Mouse (Mus musculus): ENCODE data around the gene Grb7. TPM values are rescaled to one million over a fixed set of nuclear protein-coding genes. Genes with fewer than 3 reads are reported as not detected.

Gene Grb7
- total RNA-seq, 2 experiments from 2014 or later: 2.0 to 2.5 TPM

GRCm38 (mm10) chr11:98459071-98459741 is 13.0 kb downstream of the Grb7 start:
- Histone ChIP-seq H3K4me3 (no peak overlapping the region), H3K27ac (no peak overlapping the region)
- intact Hi-C loops (cut with DNase I): loop anchor here (5.0 kb wide), 1 partner anchor 212 kb away; no protein-coding TSS in a partner anchor
- no peak for TF ChIP-seq CTCF (IDR thresholded peaks at IDR 0.05)
- no peak for DNase-seq (ENCODE audit: extremely low spot score in 1 of 2, low spot score in 2 of 2)

GRCm38 (mm10) chr11:98459860-98460259 is 13.7 kb downstream of the Grb7 start:
- no peak for TF ChIP-seq CTCF (IDR thresholded peaks at IDR 0.05)
- Histone ChIP-seq H3K27ac (no peak overlapping the region), H3K4me3 (no peak overlapping the region)
- intact Hi-C loops (cut with DNase I): loop anchor here (5.0 kb wide), 1 partner anchor 213 kb away; no protein-coding TSS in a partner anchor
- DNase-seq (ENCODE audit: extremely low spot score in 1 of 2, low spot score in 2 of 2): no peak

- intact Hi-C loops (cut with DNase I): no loop called here
- DNase-seq (ENCODE audit: extremely low spot score in 1 of 2, low spot score in 2 of 2): no peak
- no peak for TF ChIP-seq CTCF (IDR thresholded peaks at IDR 0.05)
Measured at GRCm38 (mm10) chr11:98461109-98461720, 15.0 kb downstream of the Grb7 start.

GRCm38 (mm10) chr11:98462255-98462654 is 16.1 kb downstream of the Grb7 start:
- DNase-seq (ENCODE audit: extremely low spot score in 1 of 2, low spot score in 2 of 2): no peak
- no peak for TF ChIP-seq CTCF (IDR thresholded peaks at IDR 0.05)
- no peak overlapping the region for H3K4me3 ChIP-seq
- H3K27ac ChIP-seq: no peak overlapping the region
- intact Hi-C loops (cut with DNase I): no loop called here

More at GRCm38 (mm10) chr11:98461109-98461720, 15.0 kb downstream of the Grb7 start:
- no peak overlapping the region for H3K4me3 ChIP-seq
- H3K27ac ChIP-seq: no peak overlapping the region

GRCm38 (mm10) chr11:98463911-98464310 is 17.7 kb downstream of the Grb7 start:
- no peak for TF ChIP-seq CTCF (IDR thresholded peaks at IDR 0.05)
- no peak for DNase-seq (ENCODE audit: extremely low spot score in 1 of 2, low spot score in 2 of 2)
- no peak overlapping the region for H3K4me3 ChIP-seq
- no peak overlapping the region for H3K27ac ChIP-seq
- intact Hi-C loops (cut with DNase I): no loop called here

- TF ChIP-seq CTCF (IDR thresholded peaks at IDR 0.05): no peak
- H3K4me3 ChIP-seq: no peak overlapping the region
- no peak overlapping the region for H3K27ac ChIP-seq
- intact Hi-C loops (cut with DNase I): no loop called here
- DNase-seq (ENCODE audit: extremely low spot score in 1 of 2, low spot score in 2 of 2): no peak
Measured at GRCm38 (mm10) chr11:98464516-98464915, 18.3 kb downstream of the Grb7 start.

GRCm38 (mm10) chr11:98469761-98470714 is 23.8 kb downstream of the Grb7 start:
- no peak for TF ChIP-seq CTCF (IDR thresholded peaks at IDR 0.05)
- intact Hi-C loops (cut with DNase I): no loop called here
- Histone ChIP-seq H3K27ac (no peak overlapping the region), H3K4me3 (no peak overlapping the region)
- DNase-seq (ENCODE audit: extremely low spot score in 1 of 2, low spot score in 2 of 2): no peak

- H3K4me3 ChIP-seq: no peak overlapping the region
- TF ChIP-seq CTCF (IDR thresholded peaks at IDR 0.05): no peak
- intact Hi-C loops (cut with DNase I): no loop called here
- no peak for DNase-seq (ENCODE audit: extremely low spot score in 1 of 2, low spot score in 2 of 2)
- H3K27ac ChIP-seq: no peak overlapping the region
Measured at GRCm38 (mm10) chr11:98470795-98471194, 24.6 kb downstream of the Grb7 start.

- Histone ChIP-seq H3K27ac (no peak overlapping the region), H3K4me3 (no peak overlapping the region)
- intact Hi-C loops (cut with DNase I): no loop called here
- DNase-seq (ENCODE audit: extremely low spot score in 1 of 2, low spot score in 2 of 2): no peak
- no peak for TF ChIP-seq CTCF (IDR thresholded peaks at IDR 0.05)
Measured at GRCm38 (mm10) chr11:98472696-98473095, 26.5 kb downstream of the Grb7 start.

GRCm38 (mm10) chr11:98473916-98474479 is 27.8 kb downstream of the Grb7 start:
- TF ChIP-seq CTCF (IDR thresholded peaks at IDR 0.05): no peak
- no peak overlapping the region for H3K27ac ChIP-seq
- intact Hi-C loops (cut with DNase I): no loop called here
- no peak overlapping the region for H3K4me3 ChIP-seq
- DNase-seq (ENCODE audit: extremely low spot score in 1 of 2, low spot score in 2 of 2): no peak

- no peak for DNase-seq (ENCODE audit: extremely low spot score in 1 of 2, low spot score in 2 of 2)
- Histone ChIP-seq H3K4me3 (no peak overlapping the region), H3K27ac (no peak overlapping the region)
- intact Hi-C loops (cut with DNase I): no loop called here
- TF ChIP-seq CTCF (IDR thresholded peaks at IDR 0.05): no peak
Measured at GRCm38 (mm10) chr11:98474967-98475366, 28.8 kb downstream of the Grb7 start.
